ENCODE assay signal across 8 mouse cellular contexts in the genomic region with DNA sequence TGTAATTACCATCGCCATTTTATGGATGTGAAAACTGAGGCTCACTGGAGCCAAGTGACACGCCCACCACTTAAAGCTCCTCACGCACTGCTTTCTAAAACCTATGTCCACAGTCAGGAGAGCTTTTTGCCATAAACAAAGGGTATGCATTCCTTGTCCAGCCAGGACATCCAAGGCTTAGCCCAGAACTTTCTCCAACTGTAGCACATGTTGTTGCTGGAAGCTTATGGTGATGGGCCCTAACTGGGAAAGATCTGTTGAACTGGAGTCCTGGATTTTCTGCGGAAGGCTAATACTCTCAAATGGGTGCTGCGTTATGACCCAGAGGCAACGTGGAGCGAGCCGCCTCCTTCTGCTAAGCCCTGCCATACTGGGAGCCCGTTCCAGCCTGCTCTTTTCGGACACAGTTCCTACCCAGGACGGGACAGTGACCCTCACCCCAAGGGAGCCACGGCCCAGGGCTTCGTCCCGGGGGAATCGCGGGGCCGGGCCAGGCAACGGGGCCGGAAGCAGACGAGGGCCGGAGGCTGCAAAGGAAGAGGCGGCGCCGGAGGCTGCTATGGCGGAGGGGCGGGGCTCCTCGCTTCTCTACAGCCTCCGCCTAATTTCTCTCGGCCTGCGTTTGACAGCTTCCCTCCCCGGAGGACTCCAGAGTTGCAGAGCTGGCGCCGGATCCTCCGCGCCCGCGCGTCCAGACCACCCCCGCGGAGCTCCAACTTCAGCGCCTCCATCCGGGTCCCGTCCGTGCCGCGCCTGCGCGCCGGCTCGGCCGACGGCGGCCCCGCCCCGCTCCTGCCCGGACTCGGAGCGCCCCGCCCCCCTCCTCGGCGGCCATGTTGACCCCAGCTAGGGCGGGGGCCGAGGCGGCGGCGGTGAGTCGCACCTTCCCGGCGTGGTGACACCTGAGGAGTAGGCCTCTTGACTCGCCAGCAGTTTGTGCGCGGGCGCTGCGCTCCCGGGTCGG. TPM values are rescaled to one million over a fixed set of nuclear protein-coding genes. Genes with fewer than 3 reads are reported as not detected.
A peak's percentile ranks its signal among the peaks of the same experiment; 100 is the strongest.
DNase-seq lines count a peak whose midpoint lies in the region; ATAC-seq and TF ChIP-seq lines count a peak whose summit lies in the region.

Pigv (minus strand) TSS at position 767 of the 964 bp plus-strand sequence.

- H3K79me2 ChIP-seq in liver, adult 2 months (ENCODE audit: control insufficient read depth, insufficient read depth, low read length), result no peaks in the 10 kb centered on the region

- ATAC-seq in erythroblast, adult 5-6 weeks (replicated peaks; ENCODE audit: low FRiP score, poor library complexity, severe bottlenecking), result peak; percentile 86
- ATAC-seq in heart, embryonic 11.5 days (replicated peaks; ENCODE audit: insufficient number of reproducible peaks, low FRiP score, low TSS enrichment), result peak; percentile 86
- peak; percentile 89 for ATAC-seq in kidney, embryonic 15.5 days (replicated peaks; ENCODE audit: low FRiP score)
- ATAC-seq in monocyte, adult 5-6 weeks (replicated peaks; ENCODE audit: insufficient number of reproducible peaks, low FRiP score, low TSS enrichment, poor library complexity, severe bottlenecking), result peak; percentile 40

- peak within 1 kb of the TSS; percentile 99 for H3K27ac ChIP-seq in heart, embryonic 11.5 days (ENCODE audit: low read depth, low read length)
- H3K27ac ChIP-seq in kidney, embryonic 15.5 days, result peak within 1 kb of the TSS; percentile 100
- H3K27ac ChIP-seq in liver, adult 2 months (replicated peaks; ENCODE audit: insufficient read depth, low read depth, low read length), result peak within 1 kb of the TSS; percentile 91

- TF ChIP-seq POLR2A in brain, embryonic 14.5 days (IDR thresholded peaks at IDR 0.05; ENCODE audit: borderline replicate concordance, extremely low read depth, insufficient read depth, insufficient read length, poor library complexity, severe bottlenecking), result no peak; the same call in 1 of the 2 replicates
- TF ChIP-seq POLR2A in liver, adult 2 months (IDR thresholded peaks at IDR 0.05; ENCODE audit: extremely low read depth, insufficient read depth, low read length), result peak; percentile 81

- H3K4me3 ChIP-seq in heart, embryonic 11.5 days (ENCODE audit: low read depth, low read length), result peak within 1 kb of the TSS; percentile 76
- peak within 1 kb of the TSS; percentile 82 for H3K4me3 ChIP-seq in kidney, embryonic 15.5 days (replicated peaks)
- H3K4me3 ChIP-seq in liver, adult 2 months (ENCODE audit: insufficient read depth, low read depth, low read length), result peak within 1 kb of the TSS; percentile 97

- H3K4me1 ChIP-seq in heart, embryonic 11.5 days (ENCODE audit: control insufficient read depth, insufficient read depth, low read length), result peaks cover 43% of the 10 kb centered on the region
- H3K4me1 ChIP-seq in kidney, embryonic 15.5 days, result peaks cover 65% of the 10 kb centered on the region
- H3K4me1 ChIP-seq in liver, adult 2 months (ENCODE audit: control insufficient read depth, insufficient read depth, low read length), result peaks cover 8% of the 10 kb centered on the region

- no peaks in the 10 kb centered on the region for H3K27me3 ChIP-seq in heart, embryonic 11.5 days (ENCODE audit: control insufficient read depth, insufficient read depth, low read length)
- H3K27me3 ChIP-seq in kidney, embryonic 15.5 days, result no peaks in the 10 kb centered on the region
- H3K27me3 ChIP-seq in liver, adult 2 months (ENCODE audit: control insufficient read depth, insufficient read depth, low read length), result no peaks in the 10 kb centered on the region

- under 1% methylated on average over 75 of the region's 76 CpGs for WGBS in heart, embryonic 11.5 days (ENCODE audit: insufficient replicate concordance)
- WGBS in kidney, embryonic 15.5 days, result under 1% methylated on average over 75 of the region's 76 CpGs
- WGBS in liver, adult 2 months, result under 1% methylated on average over 76 of the region's 76 CpGs

- DNase-seq in CD4-positive helper T cell, adult 2 months (ENCODE audit: low read depth, low spot score), result peak; percentile 92
- peak; percentile 94 for DNase-seq in brain, embryonic 14.5 days (ENCODE audit: low read depth)
- peak; percentile 54 for DNase-seq in liver, adult 2 months (ENCODE audit: extremely low read depth, low read depth, low spot score)
- peak; percentile 92 to 98 for DNase-seq in spleen, postnatal 4 days (ENCODE audit: low spot score in 2 of 2)

- H3K9me3 ChIP-seq in heart, embryonic 11.5 days (replicated peaks; ENCODE audit: control insufficient read depth, low read length), result no peaks in the 10 kb centered on the region
- H3K9me3 ChIP-seq in kidney, embryonic 15.5 days (replicated peaks), result no peaks in the 10 kb centered on the region

- TF ChIP-seq CTCF in brain, embryonic 14.5 days (IDR thresholded peaks at IDR 0.05; ENCODE audit: borderline replicate concordance, extremely low read depth, insufficient read depth, insufficient read length), result no peak
- TF ChIP-seq CTCF in liver, adult 2 months (IDR thresholded peaks at IDR 0.05; ENCODE audit: low read depth, low read length), result no peak

- H3K9ac ChIP-seq in heart, embryonic 11.5 days (ENCODE audit: low read depth, low read length), result peak within 1 kb of the TSS; percentile 96
- H3K9ac ChIP-seq in kidney, embryonic 15.5 days, result peak within 1 kb of the TSS; percentile 74
- H3K9ac ChIP-seq in liver, adult 2 months (ENCODE audit: low read depth, low read length), result peak within 1 kb of the TSS; percentile 98

- peak within 1 kb of the TSS; percentile 74 for H3K4me2 ChIP-seq in heart, embryonic 11.5 days
- peak within 1 kb of the TSS; percentile 82 for H3K4me2 ChIP-seq in kidney, embryonic 15.5 days

- H3K36me3 ChIP-seq in heart, embryonic 11.5 days (ENCODE audit: control insufficient read depth, insufficient read depth, low read length), result 0 out of 2 replicates have a peak, but pooled peaks cover 2% of the 10 kb centered on the region
- H3K36me3 ChIP-seq in kidney, embryonic 15.5 days, result peaks cover 11% of the 10 kb centered on the region; the same call in 1 of the 2 replicates
- H3K36me3 ChIP-seq in liver, adult 2 months (ENCODE audit: control insufficient read depth, insufficient read depth, low read length), result no peaks in the 10 kb centered on the region; the same call in 1 of the 2 replicates

RNA-seq across cellular contexts. Expression of gene Pigv, which starts in this region (rescaled TPM):
- 11.7 and 12.8 TPM in 2 replicates for polyA plus RNA-seq in brain, embryonic 14.5 days (2012; rRNA removed)
- total RNA-seq in erythroblast, adult 5-6 weeks (2015; ENCODE audit: low replicate concordance), result 0.84 and 8.1 TPM in 2 replicates
- total RNA-seq in erythroblast, adult 5-6 weeks (2017; ENCODE audit: low replicate concordance), result 1.1 and 1.7 TPM in 2 replicates
- 11.4 and 13.9 TPM in 2 replicates for polyA plus RNA-seq in heart, embryonic 11.5 days (2014; fragmentation: Nextera tagmentation; extraction: Ambion mirVana)
- polyA plus RNA-seq in kidney, embryonic 15.5 days (2015; fragmentation: Nextera tagmentation; extraction: Ambion mirVana), result 19.9 and 20.2 TPM in 2 replicates
- 5.9 and 6.4 TPM in 2 replicates for total RNA-seq in liver, adult 2 months (2014; rRNA removed)
- polyA plus RNA-seq in liver, adult 2 months (2012; rRNA removed), result 5.9 and 7.5 TPM in 2 replicates
- total RNA-seq in monocyte, adult 5-6 weeks (2017), result 3.5 to 16.0 TPM (median 5.7 TPM) in 3 replicates

Comparison
In these comparisons a context has a peak if more than half of its experiments do, and no peak if none do; other contexts are left out.
1. Peak in every context shown above with its lines: DNase-seq, ATAC-seq, H3K4me3 ChIP-seq and H3K27ac ChIP-seq.